Mouse (Mus musculus) embryonic facial prominence, embryonic 14.5 days (tissue): ENCODE data around the gene Pdia6. TPM values are rescaled to one million over a fixed set of nuclear protein-coding genes. Genes with fewer than 3 reads are reported as not detected.

Experiments
- ATAC-seq: fragments of 200-750 bp; cut with Nextera tagmentation; 2 replicates; pipeline ENCODE4 v1.8.0; 2017; ENCODE audit warnings: low read depth, moderate number of reproducible peaks, moderate TSS enrichment
- DNase-seq: peaks from one replicate; pipeline ENCODE4 v3.0.0-alpha.2; 2015; ENCODE audit warnings: low spot score
- H3K27ac ChIP-seq: fragments of 300-500 bp; sonication (generic); replicated peaks from 2 replicates; pipeline ENCODE4 v1.5.1; 2014; ENCODE audit warnings: low read depth, mild to moderate bottlenecking, low read length, moderate library complexity
- H3K27me3 ChIP-seq: fragments of 300-500 bp; sonication (generic); replicated peaks from 2 replicates; pipeline ENCODE4 v1.6.1; 2014; ENCODE audit warnings: low read length; ENCODE audit not compliant: control insufficient read depth, insufficient read depth
- H3K36me3 ChIP-seq: fragments of 300-500 bp; sonication (generic); 2 replicates; pipeline ENCODE4 v1.6.1; 2014; ENCODE audit warnings: low read length, mixed read lengths; ENCODE audit not compliant: control insufficient read depth, insufficient read depth
- H3K4me1 ChIP-seq: fragments of 300-500 bp; sonication (generic); 2 replicates; pipeline ENCODE4 v1.6.1; 2014; ENCODE audit warnings: antibody characterized with exemption, low read length; ENCODE audit not compliant: control insufficient read depth, insufficient read depth
- H3K4me2 ChIP-seq: fragments of 300-500 bp; sonication (generic); 2 replicates; pipeline ENCODE4 v1.6.1; 2014; ENCODE audit warnings: low read depth, mild to moderate bottlenecking, low read length, moderate library complexity, mixed read lengths
- H3K4me3 ChIP-seq: fragments of 300-500 bp; sonication (generic); 2 replicates; pipeline ENCODE4 v1.5.1; 2014; ENCODE audit warnings: low read depth, mild to moderate bottlenecking, low read length
- H3K9ac ChIP-seq: fragments of 300-500 bp; sonication (generic); 2 replicates; pipeline ENCODE4 v1.6.1; 2014; ENCODE audit warnings: low read depth, mild to moderate bottlenecking, low read length, moderate library complexity, mixed read lengths
- H3K9me3 ChIP-seq: fragments of 300-500 bp; sonication (generic); 2 replicates; pipeline ENCODE4 v1.6.1; 2016; ENCODE audit warnings: low read length; ENCODE audit not compliant: control insufficient read depth
- WGBS: fragments of 180-500 bp; shearing (Covaris S2); extraction: QIAGEN DNeasy Blood & Tissue Kit; methylation state at CpG from one replicate; pipeline ENCODE4 v1.1.7; 2014; 5-methylcytosine and 5-hydroxymethylcytosine counted together
- polyA plus RNA-seq: library from polyadenylated mRNA; unstranded; fragments of >200 nt; fragmentation: Nextera tagmentation; extraction: Ambion mirVana; gene quantifications from 2 replicates; pipeline ENCODE4 v1.2.1, GENCODE M21; 2014

The Pdia6 gene
- polyA plus RNA-seq, 1 experiment from 2014 or later = 594 TPM

- Histone ChIP-seq H3K27ac (no peak overlapping the region), H3K27me3 (no peaks in the 10 kb centered on the region), H3K4me1 (no peaks in the 10 kb centered on the region), H3K9ac (no peak overlapping the region), H3K4me2 (no peak overlapping the region), H3K4me3 (no peak overlapping the region), H3K36me3 (no peaks in the 10 kb centered on the region), H3K9me3 (no peaks in the 10 kb centered on the region)
- ATAC-seq = peak; percentile 22; the same call in 1 of the 2 replicates
- 77% methylated on average over 14 of the region's 14 CpGs for WGBS
- no peak for DNase-seq
These were observed 34.8 kb upstream of the Pdia6 start for GRCm38 (mm10) chr12:17231513-17231912.

DNA sequence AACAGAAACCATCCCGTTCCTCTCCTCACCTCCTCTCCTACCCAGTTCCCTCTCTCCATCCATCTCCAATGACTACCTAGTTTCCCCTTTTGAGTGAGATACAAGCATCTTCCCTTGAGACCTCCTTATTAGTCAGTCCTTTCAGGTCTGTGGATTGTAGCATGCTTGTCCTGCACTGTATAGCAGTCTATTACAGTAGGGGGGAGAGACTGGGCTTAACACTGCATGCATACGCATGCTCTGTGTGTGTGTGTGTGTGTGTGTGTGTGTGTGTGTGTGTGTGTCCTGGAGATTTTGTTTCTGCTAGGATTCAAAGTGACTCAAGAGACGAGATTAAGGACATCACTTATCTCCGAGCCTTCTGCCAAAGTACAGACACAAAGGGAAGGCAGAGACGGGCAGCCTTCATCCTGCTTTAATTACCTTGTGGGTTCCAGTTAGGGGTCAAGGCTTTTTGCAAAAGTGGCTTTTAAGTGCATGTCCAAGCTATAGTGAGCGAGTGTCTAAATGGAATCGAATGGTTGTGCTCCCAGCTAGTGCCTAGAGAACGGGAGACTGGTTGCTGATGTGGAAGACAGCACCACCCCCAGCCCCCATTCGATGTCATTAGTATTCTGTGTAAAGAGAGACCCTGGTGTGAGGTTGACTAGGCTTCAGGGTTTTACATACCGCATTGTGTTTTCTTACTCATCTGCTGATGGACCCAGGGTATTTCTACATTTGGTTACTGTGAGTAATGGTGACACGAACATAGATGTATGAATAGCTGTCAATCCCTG is 30.6 kb upstream of the Pdia6 start:
- no peak overlapping the region for H3K9ac ChIP-seq
- 36% methylated on average over 11 of the region's 11 CpGs for WGBS
- no peak overlapping the region for H3K4me3 ChIP-seq
- no peaks in the 10 kb centered on the region for H3K27me3 ChIP-seq
- ATAC-seq (no peak), DNase-seq (no peak)
- H3K9me3 ChIP-seq = no peaks in the 10 kb centered on the region
- no peak overlapping the region for H3K4me2 ChIP-seq
- H3K27ac ChIP-seq = no peak overlapping the region
- 0 out of 2 replicates have a peak, but pooled peaks cover 4% of the 10 kb centered on the region for H3K4me1 ChIP-seq
- no peaks in the 10 kb centered on the region for H3K36me3 ChIP-seq

- 23% methylated on average over 12 of the region's 12 CpGs for WGBS
- peak; percentile 67 for DNase-seq
- no peak overlapping the region for H3K4me2 ChIP-seq
- peak; percentile 78 for ATAC-seq
- H3K4me1 ChIP-seq = 0 out of 2 replicates have a peak, but pooled peaks cover 4% of the 10 kb centered on the region
- no peaks in the 10 kb centered on the region for H3K9me3 ChIP-seq
- no peaks in the 10 kb centered on the region for H3K36me3 ChIP-seq
- H3K27me3 ChIP-seq = no peaks in the 10 kb centered on the region
- 0 out of 2 replicates have a peak overlapping the region, but pooled peaks have one; percentile 22 for H3K27ac ChIP-seq
- no peak overlapping the region for H3K9ac ChIP-seq
- no peak overlapping the region for H3K4me3 ChIP-seq
These were observed 27.5 kb upstream of the Pdia6 start for GRCm38 (mm10) chr12:17238588-17239427.

DNA sequence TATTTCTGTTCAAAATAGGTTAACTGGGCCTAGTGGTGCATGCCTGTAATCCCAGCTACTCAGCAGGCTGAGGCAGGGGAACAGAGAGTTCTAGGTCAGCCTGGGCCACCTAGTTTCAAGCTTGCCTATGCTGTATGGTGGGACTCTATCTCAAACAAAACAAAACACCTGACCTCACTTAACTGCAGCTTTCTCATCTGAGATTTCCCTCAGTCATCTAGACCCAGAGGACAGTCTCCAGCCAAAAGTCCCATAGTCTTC is 27.0 kb upstream of the Pdia6 start:
- 0 out of 2 replicates have a peak, but pooled peaks cover 4% of the 10 kb centered on the region for H3K4me1 ChIP-seq
- 0 out of 2 replicates have a peak overlapping the region, but pooled peaks have one; percentile 22 for H3K27ac ChIP-seq
- ATAC-seq = no peak
- no peak overlapping the region for H3K9ac ChIP-seq
- no peaks in the 10 kb centered on the region for H3K9me3 ChIP-seq
- no peak for DNase-seq
- H3K36me3 ChIP-seq = no peaks in the 10 kb centered on the region
- no peak overlapping the region for H3K4me2 ChIP-seq
- H3K4me3 ChIP-seq = no peak overlapping the region
- H3K27me3 ChIP-seq = no peaks in the 10 kb centered on the region

DNA sequence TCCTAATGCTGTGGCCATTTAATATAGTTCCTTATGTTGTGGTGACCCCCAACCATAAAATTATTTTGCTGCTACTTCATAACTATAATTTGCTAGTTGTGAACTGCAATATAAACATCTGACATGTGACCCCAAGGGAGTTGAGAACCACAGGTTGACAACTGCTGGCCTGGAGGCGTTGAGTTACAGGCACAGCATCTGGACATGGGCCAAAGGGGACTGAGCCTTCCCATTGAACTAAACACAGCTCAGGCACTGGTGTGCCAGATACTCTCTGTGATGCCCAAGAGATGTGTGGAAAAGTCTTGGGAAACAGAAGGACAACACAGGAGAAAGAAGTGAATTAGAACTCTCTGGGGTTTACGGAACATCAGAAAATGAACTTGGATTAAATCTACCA is 25.3 kb upstream of the Pdia6 start:
- Histone ChIP-seq H3K9me3 (no peaks in the 10 kb centered on the region), H3K4me3 (no peak overlapping the region), H3K27ac (no peak overlapping the region), H3K9ac (no peak overlapping the region), H3K4me2 (no peak overlapping the region), H3K27me3 (no peaks in the 10 kb centered on the region), H3K4me1 (0 out of 2 replicates have a peak, but pooled peaks cover 4% of the 10 kb centered on the region), H3K36me3 (no peaks in the 10 kb centered on the region)
- DNase-seq = peak; percentile 43
- ATAC-seq = no peak
- 70% methylated on average over 2 of the region's 2 CpGs for WGBS

DNA sequence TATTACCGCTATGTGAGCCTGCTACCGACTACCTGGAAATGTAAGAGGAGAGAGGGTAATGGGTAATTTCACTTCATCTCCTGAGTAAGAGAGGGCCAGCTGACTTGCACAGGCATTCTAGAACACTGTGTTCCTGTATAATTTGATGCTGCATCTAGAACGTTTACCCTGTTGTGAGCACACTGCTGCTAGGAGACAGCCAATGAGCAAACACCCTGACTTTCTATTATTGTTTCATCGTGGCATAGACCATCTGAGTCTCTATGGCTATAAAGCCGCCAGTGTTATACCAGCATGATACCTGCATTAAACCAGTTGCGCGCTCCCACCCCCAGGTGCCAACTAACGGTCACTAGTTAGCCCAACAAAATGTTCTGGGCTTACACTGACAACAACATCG is 24.7 kb upstream of the Pdia6 start:
- no peaks in the 10 kb centered on the region for H3K27me3 ChIP-seq
- H3K4me2 ChIP-seq = no peak overlapping the region
- 0 out of 2 replicates have a peak, but pooled peaks cover 4% of the 10 kb centered on the region for H3K4me1 ChIP-seq
- no peaks in the 10 kb centered on the region for H3K9me3 ChIP-seq
- no peaks in the 10 kb centered on the region for H3K36me3 ChIP-seq
- ATAC-seq (no peak), DNase-seq (no peak)
- WGBS = 98% methylated on average over 9 of the region's 9 CpGs
- H3K9ac ChIP-seq = no peak overlapping the region
- no peak overlapping the region for H3K4me3 ChIP-seq
- no peak overlapping the region for H3K27ac ChIP-seq

GRCm38 (mm10) chr12:17242041-17242440 is 24.3 kb upstream of the Pdia6 start:
- no peaks in the 10 kb centered on the region for H3K9me3 ChIP-seq
- H3K9ac ChIP-seq = no peak overlapping the region
- H3K27ac ChIP-seq = no peak overlapping the region
- H3K4me2 ChIP-seq = no peak overlapping the region
- no peak overlapping the region for H3K4me3 ChIP-seq
- no peak for ATAC-seq
- 0 out of 2 replicates have a peak, but pooled peaks cover 4% of the 10 kb centered on the region for H3K4me1 ChIP-seq
- no peaks in the 10 kb centered on the region for H3K27me3 ChIP-seq
- no peak for DNase-seq
- no peaks in the 10 kb centered on the region for H3K36me3 ChIP-seq

GRCm38 (mm10) chr12:17250962-17251361 is 15.4 kb upstream of the Pdia6 start:
- no peaks in the 10 kb centered on the region for H3K27me3 ChIP-seq
- 63% methylated on average over 8 of the region's 8 CpGs for WGBS
- DNase-seq = no peak
- H3K4me3 ChIP-seq = no peak overlapping the region
- H3K9ac ChIP-seq = no peak overlapping the region
- no peak overlapping the region for H3K27ac ChIP-seq
- H3K36me3 ChIP-seq = no peaks in the 10 kb centered on the region
- no peak overlapping the region for H3K4me2 ChIP-seq
- no peak for ATAC-seq
- H3K4me1 ChIP-seq = no peaks in the 10 kb centered on the region
- no peaks in the 10 kb centered on the region for H3K9me3 ChIP-seq
